Mouse (Mus musculus) Patski (cell line): ENCODE measurements at regions not wholly inside any gene's neighbourhood (a gene's known extent, or its start where the extent isn't known, plus 50 kb on each side); places are given as distances from the start of the nearest gene placed in this dataset.

Source experiments
- ATAC-seq: fragments of 100-300 bp; one replicate; pipeline ENCODE4 v1.8.0; 2021
- CTCF ChIA-PET: fragments of 350-600 bp; sonication (Branson Sonifier 250); formaldehyde crosslinking; loops from one replicate; lab custom pipeline; 2022; ENCODE audit warnings: inconsistent platforms; lab: Charles Lee
- POLR2A ChIA-PET: fragments of 350-600 bp; sonication (Branson Sonifier 250); formaldehyde crosslinking; loops from one replicate; lab custom pipeline; 2022; ENCODE audit warnings: antibody characterized with exemption, inconsistent platforms; lab: Charles Lee
- DNase-seq: peaks from one replicate; pipeline ENCODE4 v3.0.0-alpha.2; 2011; ENCODE audit warnings: low read depth, low spot score
- H3K27me3 ChIP-seq: fragments of 371-371 bp; one replicate; pipeline ENCODE4 v1.5.1; 2021
- CTCF ChIP-seq: fragments of 100-300 bp; IDR thresholded peaks from one replicate; pipeline ENCODE4 v1.5.1; 2021
- in situ Hi-C: fragments of 300-500 bp; cut with MboI; formaldehyde crosslinking; loops from 3 replicates; pipeline ENCODE4 v1.11.1; 2018; ENCODE audit warnings: low pct_unique_long_range_greater_than_20kb, mixed read lengths

DNA sequence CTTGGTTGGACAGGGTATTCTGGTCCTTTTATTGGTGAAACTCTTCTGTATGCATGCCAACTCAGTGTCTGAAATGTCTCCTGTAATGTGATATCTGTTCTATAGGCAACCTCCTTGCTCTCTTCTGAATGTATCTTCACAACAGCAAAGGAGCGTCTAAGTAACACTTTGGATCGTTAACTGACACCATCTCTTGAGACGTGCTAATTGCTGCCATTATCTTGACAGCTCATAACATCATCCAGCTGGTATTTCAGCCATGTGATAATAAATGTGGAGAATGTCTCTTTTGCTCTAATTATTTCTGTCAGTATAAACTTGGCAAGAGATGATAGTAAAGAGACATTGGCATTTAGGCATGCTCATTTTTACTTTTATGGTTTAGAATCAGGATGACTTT lies 68.8 kb upstream of the Col8a1 start:
- ATAC-seq, result no peak
- in situ Hi-C loops, result no loop called here
- no peak for TF ChIP-seq CTCF

GRCm38 (mm10) chr16:57845416-57845815 lies 90.9 kb upstream of the Col8a1 start:
- DNase-seq, result no peak
- CTCF ChIA-PET, result interaction anchor here (0.8 kb wide), 1 partner anchor 10 kb away, joined by 3 read pairs; no protein-coding TSS in a partner anchor
- in situ Hi-C loops, result no loop called here
- no peak for TF ChIP-seq CTCF
- POLR2A ChIA-PET, result interaction anchor here (0.6 kb wide), 1 partner anchor 90 kb away, joined by 3 read pairs; no protein-coding TSS in a partner anchor
- no peaks in the 10 kb centered on the region for H3K27me3 ChIP-seq
- no peak for ATAC-seq

More for the DNA sequence above, 68.8 kb upstream of the Col8a1 start:
- DNase-seq, result no peak
- ChIA-PET CTCF (interaction anchor here (1.0 to 1.1 kb wide), 2 partner anchors 8 to 20 kb away, joined by 3 read pairs; no protein-coding TSS in a partner anchor), POLR2A (no interaction called here)
- no peaks in the 10 kb centered on the region for H3K27me3 ChIP-seq

DNA sequence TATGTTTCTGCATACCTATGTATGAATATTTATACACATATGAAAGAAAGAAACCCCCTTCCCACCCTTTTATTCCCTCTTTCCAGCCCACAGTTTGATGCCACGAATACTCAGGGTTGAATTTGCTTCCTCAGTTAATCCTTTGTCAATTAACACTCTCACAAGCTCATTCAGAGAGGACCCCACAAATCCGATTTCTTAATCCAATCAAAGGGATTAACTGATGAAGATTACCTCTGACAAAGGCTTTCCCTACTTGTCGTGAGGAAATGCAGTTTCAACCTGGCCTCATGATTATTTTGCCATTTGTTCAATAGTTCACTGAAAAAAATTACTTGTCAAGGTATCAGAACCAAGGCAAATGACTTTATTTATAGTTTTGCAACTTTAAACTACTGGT lies 91.8 kb upstream of the Col8a1 start:
- DNase-seq (no peak), ATAC-seq (no peak)
- in situ Hi-C loops, result no loop called here
- no peak for TF ChIP-seq CTCF
- ChIA-PET CTCF (no interaction called here), POLR2A (no interaction called here)
- H3K27me3 ChIP-seq, result no peaks in the 10 kb centered on the region

DNA sequence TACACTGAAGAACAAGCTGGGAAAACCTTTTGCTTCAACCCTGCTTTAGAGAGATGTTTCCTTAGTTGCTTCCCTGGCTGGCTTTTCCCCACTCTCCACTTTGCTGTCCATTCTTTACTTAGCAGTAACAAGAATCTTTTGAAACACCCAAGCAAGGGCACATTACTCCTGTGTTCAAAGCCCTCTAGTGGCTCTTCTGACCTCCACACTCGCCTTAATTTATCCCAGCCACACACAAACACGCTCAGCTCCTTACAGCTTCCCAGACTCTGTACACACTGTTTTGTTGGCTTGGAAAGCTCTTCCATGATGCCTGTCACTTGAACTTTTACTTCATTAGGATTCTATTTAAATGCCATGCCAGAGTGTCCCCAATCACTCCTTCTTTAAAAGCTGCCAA lies 97.3 kb upstream of the Col8a1 start:
- in situ Hi-C loops, result no loop called here
- CTCF ChIA-PET, result no interaction called here
- POLR2A ChIA-PET, result no interaction called here
- TF ChIP-seq CTCF, result peak; percentile 51
- no peaks in the 10 kb centered on the region for H3K27me3 ChIP-seq
- ATAC-seq (no peak), DNase-seq (no peak)

DNA sequence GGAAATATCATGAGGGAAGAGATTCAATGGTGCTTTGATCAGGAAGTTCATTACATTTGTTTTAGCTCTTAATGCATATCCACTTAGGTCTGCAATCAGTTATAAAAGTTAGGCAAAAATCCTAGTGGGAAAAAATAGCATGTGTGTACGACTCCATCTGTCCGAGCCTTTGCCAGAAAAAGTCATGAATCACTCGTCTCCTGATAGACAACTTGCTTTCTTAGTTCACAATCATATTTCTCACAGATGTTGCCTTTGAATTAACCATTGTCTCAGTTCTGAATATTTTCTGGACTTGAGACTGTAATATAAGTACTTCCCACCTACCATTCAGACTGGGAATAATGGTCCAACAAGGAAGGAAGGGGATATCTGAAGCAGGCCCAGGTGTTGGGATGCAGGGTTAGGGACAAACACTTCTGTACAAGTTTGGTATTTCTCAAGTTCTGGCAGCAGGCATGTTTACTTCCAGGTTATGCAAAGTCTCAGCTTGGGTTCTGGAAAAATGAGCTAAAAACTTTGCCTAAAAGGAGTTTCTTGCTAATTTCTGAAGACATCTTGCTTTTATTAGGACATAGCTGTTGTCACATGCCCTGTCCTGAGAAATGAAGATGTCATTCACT lies 98.4 kb upstream of the Col8a1 start:
- no peak for ATAC-seq
- POLR2A ChIA-PET, result no interaction called here
- H3K27me3 ChIP-seq, result no peaks in the 10 kb centered on the region
- TF ChIP-seq CTCF, result no peak
- CTCF ChIA-PET, result no interaction called here
- in situ Hi-C loops, result no loop called here
- DNase-seq, result no peak

DNA sequence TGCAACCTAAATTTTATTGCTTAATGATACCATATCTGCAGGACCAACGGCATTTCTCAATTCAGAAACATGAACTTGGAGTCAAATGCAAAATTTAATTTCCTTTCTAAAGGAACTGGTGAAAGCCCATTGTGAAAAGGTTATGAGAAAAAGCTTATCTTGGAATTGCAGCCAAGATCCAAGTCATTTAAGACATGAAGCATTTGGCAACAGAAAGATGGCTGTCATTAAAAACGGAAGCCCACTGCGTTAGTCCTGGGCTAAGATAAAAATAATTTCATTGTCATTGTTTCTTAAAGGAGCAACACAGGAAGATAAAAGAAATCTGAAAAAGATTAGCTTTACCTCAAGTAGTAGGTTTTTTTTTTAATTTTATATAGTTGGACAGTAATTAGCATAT lies 99.2 kb upstream of the Col8a1 start:
- H3K27me3 ChIP-seq, result no peaks in the 10 kb centered on the region
- ATAC-seq (no peak), DNase-seq (no peak)
- TF ChIP-seq CTCF, result no peak
- CTCF ChIA-PET, result no interaction called here
- POLR2A ChIA-PET, result no interaction called here
- in situ Hi-C loops, result no loop called here

DNA sequence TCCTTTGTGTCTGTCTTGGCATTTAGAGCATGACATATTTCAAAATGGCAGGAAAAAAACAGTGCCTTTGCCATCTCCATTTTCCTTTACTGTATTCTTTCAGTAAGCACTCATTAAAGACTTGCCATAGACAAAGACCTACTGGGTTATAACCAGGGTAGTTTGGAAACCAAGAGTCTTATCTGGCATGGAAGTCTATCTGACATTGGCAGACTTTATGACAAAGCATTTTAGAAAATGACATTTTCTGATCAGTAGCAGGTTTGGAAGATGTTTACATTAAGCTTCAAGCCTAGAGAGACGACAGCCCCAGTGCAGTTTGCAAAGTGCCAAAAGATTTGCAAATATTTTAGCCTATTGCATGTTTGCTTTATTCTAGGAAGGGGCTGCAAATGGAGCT lies 102.5 kb upstream of the Col8a1 start:
- ATAC-seq, result no peak
- POLR2A ChIA-PET, result no interaction called here
- no peak for TF ChIP-seq CTCF

GRCm38 (mm10) chr16:57858151-57858764 lies 103.7 kb upstream of the Col8a1 start:
- ChIA-PET CTCF (interaction anchor here (1.2 kb wide), 1 partner anchor 414 kb away, joined by 3 read pairs; no protein-coding TSS in a partner anchor), POLR2A (no interaction called here)
- in situ Hi-C loops, result no loop called here
- TF ChIP-seq CTCF, result no peak
- H3K27me3 ChIP-seq, result no peaks in the 10 kb centered on the region
- DNase-seq, result no peak
- ATAC-seq, result no peak

More for the DNA sequence above, 102.5 kb upstream of the Col8a1 start:
- no peaks in the 10 kb centered on the region for H3K27me3 ChIP-seq
- in situ Hi-C loops, result no loop called here
- CTCF ChIA-PET, result no interaction called here
- no peak for DNase-seq

DNA sequence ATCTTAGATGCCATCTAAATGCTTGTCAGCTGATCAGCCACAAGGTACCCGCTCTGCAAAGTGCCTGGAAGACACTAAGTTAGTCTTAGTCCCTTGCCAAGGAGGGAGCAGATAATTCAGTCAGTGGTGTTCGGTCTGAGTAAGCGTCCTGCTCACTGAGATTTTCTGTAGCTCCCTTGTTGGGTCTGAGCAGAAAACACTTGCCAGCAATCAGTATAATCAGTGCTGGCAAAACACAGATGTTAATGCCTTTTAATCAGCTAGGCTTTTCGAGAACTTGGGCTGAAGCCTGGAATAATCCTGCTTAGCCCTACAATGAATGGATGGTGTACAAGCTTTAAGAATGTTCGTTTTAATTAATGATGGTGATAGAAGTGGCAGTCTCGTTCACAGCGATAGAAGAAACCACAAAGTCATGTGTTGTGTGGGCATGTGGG lies 104.2 kb upstream of the Col8a1 start:
- CTCF ChIA-PET, result interaction anchor here (1.2 kb wide), 1 partner anchor 414 kb away, joined by 3 read pairs; no protein-coding TSS in a partner anchor
- no peaks in the 10 kb centered on the region for H3K27me3 ChIP-seq
- POLR2A ChIA-PET, result no interaction called here
- peak; percentile 15 for DNase-seq
- in situ Hi-C loops, result no loop called here
- TF ChIP-seq CTCF, result no peak
- ATAC-seq, result no peak

GRCm38 (mm10) chr16:57863206-57863860 lies 108.8 kb upstream of the Col8a1 start:
- ChIA-PET POLR2A (no interaction called here), CTCF (no interaction called here)
- DNase-seq, result no peak
- TF ChIP-seq CTCF, result no peak
- no peak for ATAC-seq
- no peaks in the 10 kb centered on the region for H3K27me3 ChIP-seq
- in situ Hi-C loops, result no loop called here

DNA sequence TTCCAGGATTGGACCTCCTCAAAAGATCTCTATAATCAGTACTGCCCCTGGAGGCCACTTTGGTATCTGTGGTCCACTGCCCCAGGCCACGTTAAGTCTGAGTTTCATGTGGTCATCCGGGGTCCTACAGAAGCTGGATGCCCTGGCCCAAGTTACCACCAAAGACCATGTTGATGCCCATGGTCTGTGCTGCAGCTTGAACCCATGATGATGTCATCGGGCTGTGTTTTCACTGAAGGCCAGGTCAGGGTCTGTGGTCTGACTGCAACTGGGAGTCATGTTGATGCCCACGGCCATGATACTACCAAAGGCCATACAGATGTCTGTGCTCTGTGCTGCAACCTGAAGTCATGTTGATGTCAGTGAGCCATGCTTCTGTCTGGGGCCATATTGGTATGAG lies 122.3 kb upstream of the Col8a1 start:
- H3K27me3 ChIP-seq, result no peaks in the 10 kb centered on the region
- ATAC-seq, result no peak
- DNase-seq, result no peak
- ChIA-PET CTCF (no interaction called here), POLR2A (no interaction called here)
- in situ Hi-C loops, result no loop called here
- TF ChIP-seq CTCF, result no peak
